Mouse (Mus musculus): ENCODE data around the gene Eif4a1. TPM values are rescaled to one million over a fixed set of nuclear protein-coding genes. Genes with fewer than 3 reads are reported as not detected.

Gene Eif4a1
- total and polyA plus RNA-seq, 3 experiments = 1,622 to 2,161 (median 1,728) TPM

DNA sequence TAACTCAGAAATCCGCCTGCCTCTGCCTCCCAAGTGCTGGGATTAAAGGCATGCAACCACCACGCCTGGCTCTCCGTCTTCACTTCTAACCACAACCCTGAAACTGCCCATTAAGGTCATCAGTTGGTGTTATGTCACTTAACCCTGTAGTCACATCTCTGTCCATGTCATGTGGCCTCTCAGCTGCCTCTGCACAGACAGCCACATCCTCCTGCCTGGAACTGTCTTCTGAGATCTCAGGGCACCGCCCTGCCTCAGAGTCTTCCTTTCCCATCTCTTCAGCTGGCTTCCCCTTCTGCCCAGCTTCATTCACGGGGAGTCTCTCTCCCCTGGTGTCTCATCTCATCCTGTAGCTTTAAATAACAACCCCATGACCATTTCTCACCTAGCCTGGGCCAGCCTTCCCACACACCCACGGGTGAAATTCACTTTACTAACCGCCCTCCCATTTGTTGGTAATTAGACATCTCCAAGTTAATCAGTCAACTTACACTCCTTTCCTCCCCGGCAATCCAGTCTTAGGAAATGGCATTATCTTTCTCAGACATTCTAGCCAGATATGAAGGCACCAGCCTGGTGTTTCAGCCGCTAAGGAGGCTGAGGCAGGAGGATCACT lies 20.1 kb upstream of the Eif4a1 start:
- no peak overlapping the region for H3K4me3 ChIP-seq (replicated peaks in 1 of 3; ENCODE audit: low read depth in 2 of 3, low read length in 2 of 3, poor library complexity in 1 of 3)
- in situ Hi-C loops (cut with MboI; ENCODE audit: low pct_ligation_motif_present, low pct_unique_long_range_greater_than_20kb, low sequenced_read_pairs) (no loop called here), dilution Hi-C loops (cut with MboI; ENCODE audit: extremely low pct_ligation_motif_present, extremely low pct_unique_long_range_greater_than_20kb, low sequenced_read_pairs) (no loop called here)
- no peak overlapping the region for H3K4me2 ChIP-seq (ENCODE audit: insufficient read depth, low read depth, poor library complexity, severe bottlenecking)
- H3K36me3 ChIP-seq (replicated peaks in 1 of 2; ENCODE audit: control insufficient read depth in 1 of 2, insufficient read depth in 1 of 2, low read length in 1 of 2) = no peaks in the 10 kb centered on the region
- no peak overlapping the region for H3K9ac ChIP-seq (ENCODE audit: insufficient read depth, low read depth)
- no peaks in the 10 kb centered on the region for H3K9me3 ChIP-seq (replicated peaks; ENCODE audit: low read length)
- TF ChIP-seq MEF2A (IDR thresholded peaks at IDR 0.05; ENCODE audit: borderline replicate concordance, low read depth, low read length) (no peak), ZKSCAN1 (IDR thresholded peaks at IDR 0.05; ENCODE audit: borderline replicate concordance, low read depth, low read length) (no peak), RCOR1 (conservative IDR thresholded peaks at IDR 0.05; ENCODE audit: low read depth, low read length) (no peak), ZC3H11A (IDR thresholded peaks at IDR 0.05; ENCODE audit: low read depth, low read length) (no peak), E2F4 (IDR thresholded peaks at IDR 0.05; ENCODE audit: insufficient replicate concordance, low read depth, low read length) (no peak), ZMIZ1 (IDR thresholded peaks at IDR 0.05; ENCODE audit: low read depth, low read length) (no peak), KAT2A (IDR thresholded peaks at IDR 0.05; ENCODE audit: insufficient replicate concordance, low read length) (no peak), POLR2AphosphoS2 (IDR thresholded peaks at IDR 0.05; ENCODE audit: low read depth, low read length) (no peak), POLR2A (IDR thresholded peaks at IDR 0.05; ENCODE audit: low read depth, low read length) (no peak), CTCF (conservative IDR thresholded peaks at IDR 0.05 in 1 of 2, IDR thresholded peaks at IDR 0.05 in 1 of 2; ENCODE audit: low read depth in 2 of 2, low read length in 2 of 2) (no peak), JUN (IDR thresholded peaks at IDR 0.05; ENCODE audit: insufficient read depth, low read depth, low read length) (no peak), NELFE (IDR thresholded peaks at IDR 0.05; ENCODE audit: low read depth, low read length) (no peak), SMC3 (IDR thresholded peaks at IDR 0.05; ENCODE audit: low read depth, low read length) (no peak), GABPA (IDR thresholded peaks at IDR 0.05; ENCODE audit: insufficient replicate concordance, low read depth, low read length) (no peak), USF1 (IDR thresholded peaks at IDR 0.05; ENCODE audit: low read depth, low read length) (no peak), SIN3A (IDR thresholded peaks at IDR 0.05; ENCODE audit: low read length) (no peak), EP300 (IDR thresholded peaks at IDR 0.05; ENCODE audit: low read length) (no peak), MYC (IDR thresholded peaks at IDR 0.05; ENCODE audit: low read depth, low read length) (no peak), IRF4 (IDR thresholded peaks at IDR 0.05; ENCODE audit: low read depth, low read length) (no peak), MAX (IDR thresholded peaks at IDR 0.05; ENCODE audit: low read length) (no peak)
- no peak overlapping the region for H3K27ac ChIP-seq (ENCODE audit: insufficient read depth, low read depth)
- H3K4me1 ChIP-seq (ENCODE audit: control insufficient read depth in 1 of 2, insufficient read depth in 2 of 2) = no peaks in the 10 kb centered on the region
- H3K27me3 ChIP-seq (replicated peaks) = no peaks in the 10 kb centered on the region
- DNase-seq (ENCODE audit: extremely low read depth) = no peak
- no peaks in the 10 kb centered on the region for H3K79me2 ChIP-seq (replicated peaks; ENCODE audit: control insufficient read depth, extremely low read depth, insufficient read depth, poor library complexity, severe bottlenecking)

DNA sequence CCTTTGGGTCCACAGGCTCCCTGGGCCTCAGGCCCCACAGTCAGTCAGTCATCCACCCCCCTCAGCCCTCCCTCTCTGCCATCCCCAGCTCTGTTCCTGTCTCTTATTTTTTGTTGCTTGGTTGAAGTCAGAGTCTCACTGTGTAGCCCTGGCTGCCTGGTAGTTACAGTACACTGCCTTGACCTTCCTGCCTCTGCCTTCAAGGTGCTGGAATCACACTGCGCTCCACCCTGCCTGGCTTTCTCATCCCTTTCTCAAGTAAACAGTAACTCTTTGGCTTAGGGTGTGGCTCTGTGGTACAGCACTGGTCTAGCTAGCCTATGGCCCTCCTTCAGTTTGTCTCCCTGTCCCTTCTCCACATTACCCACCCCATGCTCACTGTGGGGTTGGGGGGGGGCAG lies 17.7 kb upstream of the Eif4a1 start:
- no peaks in the 10 kb centered on the region for H3K27me3 ChIP-seq (replicated peaks)
- H3K4me1 ChIP-seq (ENCODE audit: control insufficient read depth in 1 of 2, insufficient read depth in 2 of 2) = peaks cover 4 to 16% of the 10 kb centered on the region in 2 experiments
- in situ Hi-C loops (cut with MboI; ENCODE audit: low pct_ligation_motif_present, low pct_unique_long_range_greater_than_20kb, low sequenced_read_pairs) = loop anchor here (10.0 kb wide), 1 partner anchor 55 kb away; no protein-coding TSS in a partner anchor
- H3K4me2 ChIP-seq (ENCODE audit: insufficient read depth, low read depth, poor library complexity, severe bottlenecking) = no peak overlapping the region
- no peak overlapping the region for H3K9ac ChIP-seq (ENCODE audit: insufficient read depth, low read depth)
- no peak overlapping the region for H3K27ac ChIP-seq (ENCODE audit: insufficient read depth, low read depth)
- no peaks in the 10 kb centered on the region for H3K36me3 ChIP-seq (replicated peaks in 1 of 2; ENCODE audit: control insufficient read depth in 1 of 2, insufficient read depth in 1 of 2, low read length in 1 of 2)
- no peak overlapping the region for H3K4me3 ChIP-seq (replicated peaks in 1 of 3; ENCODE audit: low read depth in 2 of 3, low read length in 2 of 3, poor library complexity in 1 of 3)
- TF ChIP-seq PAX5 (IDR thresholded peaks at IDR 0.05; ENCODE audit: low read length) (no peak), SMC3 (IDR thresholded peaks at IDR 0.05; ENCODE audit: low read depth, low read length) (no peak), MAX (IDR thresholded peaks at IDR 0.05; ENCODE audit: low read length) (no peak), TCF12 (IDR thresholded peaks at IDR 0.05; ENCODE audit: low read depth, low read length) (no peak), USF1 (IDR thresholded peaks at IDR 0.05; ENCODE audit: low read depth, low read length) (no peak), HCFC1 (IDR thresholded peaks at IDR 0.05; ENCODE audit: low read depth, low read length) (no peak), BHLHE40 (IDR thresholded peaks at IDR 0.05; ENCODE audit: low read depth, low read length) (no peak), CTCF (conservative IDR thresholded peaks at IDR 0.05 in 1 of 2, IDR thresholded peaks at IDR 0.05 in 1 of 2; ENCODE audit: low read depth in 2 of 2, low read length in 2 of 2) (no peak), NRF1 (IDR thresholded peaks at IDR 0.05; ENCODE audit: low read depth, low read length) (no peak), MEF2A (IDR thresholded peaks at IDR 0.05; ENCODE audit: borderline replicate concordance, low read depth, low read length) (no peak), ZKSCAN1 (IDR thresholded peaks at IDR 0.05; ENCODE audit: borderline replicate concordance, low read depth, low read length) (no peak), RCOR1 (conservative IDR thresholded peaks at IDR 0.05; ENCODE audit: low read depth, low read length) (no peak)
- dilution Hi-C loops (cut with MboI; ENCODE audit: extremely low pct_ligation_motif_present, extremely low pct_unique_long_range_greater_than_20kb, low sequenced_read_pairs) = no loop called here
- H3K9me3 ChIP-seq (replicated peaks; ENCODE audit: low read length) = no peaks in the 10 kb centered on the region
- no peak for DNase-seq (ENCODE audit: extremely low read depth)
- no peaks in the 10 kb centered on the region for H3K79me2 ChIP-seq (replicated peaks; ENCODE audit: control insufficient read depth, extremely low read depth, insufficient read depth, poor library complexity, severe bottlenecking)

Data from CH12.LX (cell line).